Mouse (Mus musculus) olfactory bulb, adult 2 months (tissue): ENCODE data around the gene Nphs2. TPM values are rescaled to one million over a fixed set of nuclear protein-coding genes. Genes with fewer than 3 reads are reported as not detected.
"Not testable (repeated sequence)": the region's sequence is repeated elsewhere in the genome, so short reads cannot be mapped to it uniquely, and the experiment has no call there.

Experiments used
- H3K27ac ChIP-seq: fragments of 200-500 bp; 2 replicates; pipeline ENCODE4 v1.5.1; 2012; ENCODE audit warnings: low read depth, low read length; ENCODE audit not compliant: insufficient read depth
- H3K4me1 ChIP-seq: fragments of 200-500 bp; 2 replicates; pipeline ENCODE4 v1.6.1; 2012; ENCODE audit warnings: low read length; ENCODE audit not compliant: control insufficient read depth, insufficient read depth
- H3K4me3 ChIP-seq: fragments of 200-500 bp; 2 replicates; pipeline ENCODE4 v1.5.1; 2012; ENCODE audit warnings: mild to moderate bottlenecking, low read depth, low read length, moderate library complexity; ENCODE audit not compliant: insufficient read depth
- CTCF ChIP-seq: fragments of 200-500 bp; IDR thresholded peaks from 2 replicates; pipeline ENCODE4 v1.5.1; 2012; ENCODE audit warnings: low read depth, mild to moderate bottlenecking, low read length, moderate library complexity; ENCODE audit not compliant: insufficient read depth
- POLR2A ChIP-seq: fragments of 200-500 bp; IDR thresholded peaks from 2 replicates; pipeline ENCODE4 v1.6.1; 2012; ENCODE audit warnings: mild to moderate bottlenecking, low read depth, low read length, moderate library complexity; ENCODE audit not compliant: insufficient read depth
- WGBS: fragments of 180-500 bp; shearing (Covaris S2); methylation state at CpG from one replicate; pipeline ENCODE4 v1.1.7; 2018; 5-methylcytosine and 5-hydroxymethylcytosine counted together
- polyA plus RNA-seq: library from polyadenylated mRNA; stranded (reverse); fragments of >200 nt; gene quantifications from 2 replicates; pipeline ENCODE4 v1.2.4, GENCODE M21; 2012; ENCODE audit warnings: low replicate concordance; ENCODE audit not compliant: missing spikeins, insufficient read depth, insufficient read length

Nphs2 gene
- polyA plus RNA-seq: not detected in 2 replicates

DNA sequence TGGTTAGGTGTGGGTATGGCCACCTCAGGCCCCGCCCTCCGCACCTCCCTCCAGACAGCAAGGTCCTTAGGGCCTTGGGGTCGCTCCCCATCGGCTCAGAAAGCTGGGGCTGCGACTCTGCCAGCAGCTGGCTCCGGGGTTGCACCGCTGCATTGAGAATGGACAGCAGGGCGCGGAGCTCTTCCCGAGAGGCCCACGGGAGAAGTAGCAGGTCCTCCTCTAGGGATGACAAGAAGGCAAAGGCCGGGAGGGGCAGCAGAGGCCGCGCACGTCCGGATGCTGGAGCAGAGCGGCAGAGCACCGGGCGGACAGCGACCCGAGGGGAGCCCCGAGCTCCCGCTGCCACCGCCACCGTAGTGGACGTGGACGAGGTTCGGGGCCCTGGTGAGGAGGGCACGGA lies at the start of gene Nphs2:
Nphs2 (plus strand) TSS at position 98 of the 400 bp plus-strand sequence.
- H3K4me3 ChIP-seq: no peak within 1 kb of the TSS; the same call in 1 of the 2 replicates
- WGBS: 12% methylated on average over 29 of the region's 29 CpGs

DNA sequence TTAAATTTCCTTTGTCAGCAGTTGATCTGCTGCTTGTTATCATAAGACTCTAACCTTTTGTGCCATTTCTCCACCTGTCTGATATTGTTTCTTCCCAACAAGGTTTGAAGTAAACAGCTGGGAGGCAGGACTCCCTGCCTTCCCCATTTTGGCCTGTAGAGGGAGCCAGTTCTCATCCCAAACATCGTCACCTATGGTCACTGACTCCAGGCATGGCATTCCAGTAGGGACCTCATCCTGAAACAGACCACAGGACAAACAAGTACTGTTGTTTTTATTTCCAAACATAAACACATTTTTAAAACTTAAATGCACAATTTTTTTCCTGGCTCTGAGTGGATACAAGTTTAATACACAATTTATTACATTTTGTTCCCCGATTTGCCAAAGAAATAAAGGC lies 47.2 kb upstream of the Nphs2 start:
- WGBS: 61% methylated on average over 2 of the region's 2 CpGs
- Histone ChIP-seq H3K4me1 (no peaks in the 10 kb centered on the region), H3K4me3 (no peak overlapping the region), H3K27ac (no peak overlapping the region)
- TF ChIP-seq POLR2A (no peak), CTCF (no peak)

More for the DNA sequence above, at the start of gene Nphs2:
- H3K4me1 ChIP-seq: peaks cover 4% of the 10 kb centered on the region; the same call in 1 of the 2 replicates
- no peak for TF ChIP-seq POLR2A
- TF ChIP-seq CTCF: no peak
- H3K27ac ChIP-seq: no peak within 1 kb of the TSS

DNA sequence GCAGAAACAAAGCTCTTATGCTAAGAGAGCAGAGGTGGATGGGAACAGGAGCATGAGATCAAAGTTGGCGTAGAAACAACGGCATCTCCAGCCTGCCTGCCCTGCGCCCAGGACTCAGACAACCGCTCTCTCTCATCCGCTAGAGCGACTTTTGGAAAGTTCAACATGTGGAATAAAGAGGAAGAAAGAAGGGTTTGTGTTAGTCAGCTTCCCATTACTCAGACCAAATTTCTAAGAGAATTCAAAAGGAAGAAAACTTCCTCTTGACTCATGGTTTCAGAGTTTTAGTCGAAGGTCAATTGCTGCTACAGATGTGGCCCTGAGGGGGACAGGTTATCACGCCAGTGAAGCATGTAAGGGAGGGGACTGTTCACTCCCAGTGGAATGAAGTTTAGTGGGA lies 46.6 kb upstream of the Nphs2 start:
- 88% methylated on average over 8 of the region's 8 CpGs for WGBS
- TF ChIP-seq CTCF (no peak), POLR2A (no peak)
- no peak overlapping the region for H3K27ac ChIP-seq

DNA sequence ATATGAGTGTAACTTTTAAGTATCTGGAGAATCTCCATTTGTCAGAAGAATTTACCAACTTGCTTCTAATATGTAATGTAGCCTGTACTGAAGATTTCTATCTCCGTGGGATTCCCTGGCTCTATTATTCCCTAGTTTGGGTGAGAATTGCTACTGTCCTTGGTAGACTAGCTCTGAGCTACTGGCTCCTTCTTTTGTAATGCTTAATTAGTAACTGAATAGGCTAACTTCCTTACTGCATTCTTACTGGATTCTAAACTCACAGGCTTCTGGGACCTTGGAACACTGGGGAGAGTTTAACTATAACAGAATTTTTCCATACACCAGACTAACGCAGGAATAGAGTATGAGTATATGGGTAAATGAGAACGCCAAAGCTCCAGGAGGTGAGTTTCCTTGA lies 42.0 kb upstream of the Nphs2 start:
- not testable (repeated sequence) for H3K4me3 ChIP-seq, H3K4me1 ChIP-seq, H3K27ac ChIP-seq
- WGBS: 70% methylated on average over 3 of the region's 3 CpGs

More for the DNA sequence above, 46.6 kb upstream of the Nphs2 start:
- no peaks in the 10 kb centered on the region for H3K4me1 ChIP-seq
- H3K4me3 ChIP-seq: no peak overlapping the region

DNA sequence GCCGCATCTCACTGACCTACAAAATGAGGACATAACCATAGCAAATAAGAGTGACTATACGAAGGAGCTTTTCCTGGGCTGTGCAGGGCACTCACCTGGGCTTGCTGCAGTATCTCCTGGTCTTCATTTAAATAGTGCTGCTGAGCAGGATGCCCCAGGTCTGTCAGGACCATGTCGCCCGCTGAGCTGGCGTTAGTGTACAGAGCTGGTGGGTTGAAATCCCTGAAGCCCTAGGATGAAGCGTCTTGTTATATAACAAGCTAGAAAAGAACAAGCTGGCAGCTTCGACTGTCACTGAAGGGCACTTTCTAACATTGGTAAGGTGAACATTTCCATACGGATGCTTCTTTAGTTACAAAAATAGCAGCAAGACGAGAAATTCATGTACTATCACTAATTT lies 40.1 kb upstream of the Nphs2 start:
- no peak overlapping the region for H3K27ac ChIP-seq
- H3K4me3 ChIP-seq: no peak overlapping the region
- no peak for TF ChIP-seq POLR2A
- TF ChIP-seq CTCF: no peak
- H3K4me1 ChIP-seq: no peaks in the 10 kb centered on the region
- WGBS: 93% methylated on average over 9 of the region's 9 CpGs

DNA sequence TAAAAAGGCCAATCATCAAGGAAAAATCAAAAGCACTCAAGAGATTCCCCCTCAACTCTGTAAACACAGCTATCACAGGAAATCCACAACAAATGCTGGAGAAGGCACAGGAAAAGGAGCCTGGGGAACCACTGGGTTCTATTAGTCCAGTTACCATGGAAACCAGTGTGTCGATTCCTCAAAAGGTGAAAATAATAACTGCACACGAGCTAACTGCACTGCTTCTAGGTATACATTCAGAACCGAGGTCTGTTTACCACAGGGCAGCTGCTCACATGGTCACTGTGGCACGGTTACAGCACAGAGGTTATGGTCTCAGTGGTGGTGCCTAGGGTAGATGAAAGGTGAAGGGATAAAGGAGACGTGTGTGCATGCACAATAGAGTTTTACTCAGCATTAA lies 38.9 kb upstream of the Nphs2 start:
- Histone ChIP-seq H3K4me1 (no peaks in the 10 kb centered on the region), H3K4me3 (no peak overlapping the region), H3K27ac (no peak overlapping the region)
- no peak for TF ChIP-seq POLR2A
- no peak for TF ChIP-seq CTCF
- 37% methylated on average over 5 of the region's 5 CpGs for WGBS

DNA sequence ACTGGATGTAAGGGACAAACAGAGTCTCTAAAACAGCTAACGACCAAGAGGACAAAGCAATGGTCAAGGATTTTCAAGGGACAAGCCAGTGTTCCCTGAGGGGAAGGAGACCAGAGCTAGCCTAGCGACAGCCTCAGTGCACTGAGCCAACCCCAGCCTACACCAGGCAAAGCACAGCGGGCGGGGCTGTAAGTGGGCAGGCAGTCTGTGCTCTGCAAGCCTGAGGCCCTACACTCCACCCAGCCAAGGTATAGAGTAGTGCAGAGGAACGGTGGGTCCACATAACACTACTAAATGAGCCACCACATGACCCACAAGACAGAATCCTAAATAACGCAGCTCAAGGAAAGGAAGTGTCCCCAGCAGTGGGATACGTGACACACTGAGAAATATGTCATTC lies 36.9 kb upstream of the Nphs2 start:
- no peak overlapping the region for H3K4me3 ChIP-seq
- WGBS: 84% methylated on average over 7 of the region's 7 CpGs
- no peak overlapping the region for H3K27ac ChIP-seq
- TF ChIP-seq POLR2A (no peak), CTCF (no peak)
- H3K4me1 ChIP-seq: peaks cover 3% of the 10 kb centered on the region; the same call in 1 of the 2 replicates

DNA sequence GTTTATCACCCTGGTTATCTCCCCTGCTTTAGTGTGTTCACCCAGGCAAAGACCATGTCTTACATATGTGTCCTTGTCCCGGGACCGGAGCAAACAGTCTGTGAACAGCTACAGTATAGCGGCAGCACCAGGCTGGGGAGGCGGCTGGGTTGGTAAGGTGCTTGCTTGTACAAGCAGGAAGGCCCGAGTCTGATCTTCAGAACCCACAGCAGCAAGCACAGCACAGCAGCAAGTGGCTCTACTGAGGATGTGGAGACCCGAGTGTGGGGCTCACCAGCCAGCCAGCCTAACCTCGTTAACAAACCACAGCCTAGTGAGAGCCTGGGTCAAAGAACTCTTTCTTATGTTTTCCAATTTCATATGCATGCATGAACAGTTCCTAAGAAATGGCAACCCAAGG lies 30.4 kb upstream of the Nphs2 start:
- WGBS: 82% methylated on average over 7 of the region's 7 CpGs
- no peak for TF ChIP-seq CTCF
- TF ChIP-seq POLR2A: no peak
- H3K4me1 ChIP-seq: peaks cover 3% of the 10 kb centered on the region; the same call in 1 of the 2 replicates
- H3K27ac ChIP-seq: no peak overlapping the region
- no peak overlapping the region for H3K4me3 ChIP-seq

DNA sequence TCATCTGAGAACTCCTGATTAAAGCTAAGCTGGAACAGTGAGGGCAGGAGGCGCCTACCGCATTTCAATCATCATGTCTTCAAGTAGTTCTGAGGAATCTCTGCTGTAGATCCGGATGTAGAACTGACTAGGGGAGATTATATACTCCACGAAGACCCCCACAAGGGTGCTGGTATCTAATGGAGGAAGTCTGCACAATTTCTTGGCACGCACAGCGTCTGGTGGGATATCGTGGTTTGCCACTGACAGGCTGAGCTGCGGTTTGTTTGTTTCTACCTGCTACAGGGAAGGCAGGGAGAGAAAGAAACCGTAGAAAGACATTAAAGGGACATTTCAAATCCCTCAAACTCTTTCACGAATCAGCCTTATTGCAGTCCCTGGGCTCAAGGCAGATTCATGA lies 26.3 kb upstream of the Nphs2 start:
- no peak overlapping the region for H3K27ac ChIP-seq

More for the DNA sequence above, 26.3 kb upstream of the Nphs2 start:
- 89% methylated on average over 10 of the region's 10 CpGs for WGBS
- no peak for TF ChIP-seq POLR2A
- no peak for TF ChIP-seq CTCF
- H3K4me3 ChIP-seq: no peak overlapping the region
- H3K4me1 ChIP-seq: no peaks in the 10 kb centered on the region
